Mouse (Mus musculus) cerebellum, adult 2 months (tissue): ENCODE results near the gene Agrp. TPM values are rescaled to one million over a fixed set of nuclear protein-coding genes. Genes with fewer than 3 reads are reported as not detected.
"Not testable (repeated sequence)": the region's sequence is repeated elsewhere in the genome, so short reads cannot be mapped to it uniquely, and the experiment has no call there.

Experiments
- DNase-seq, 2 experiments: peaks; one replicate each; pipeline ENCODE4 v3.0.0; 2021
- H3K27ac ChIP-seq: fragments of 200-500 bp; 2 replicates; pipeline ENCODE4 v1.5.1; 2012; ENCODE audit warnings: low read length, control low read depth, inconsistent platforms; ENCODE audit not compliant: insufficient read depth
- H3K27me3 ChIP-seq: fragments of 200-500 bp; 2 replicates; pipeline ENCODE4 v1.6.1; 2012; ENCODE audit warnings: inconsistent platforms, mild to moderate bottlenecking, low read length, moderate library complexity; ENCODE audit not compliant: control insufficient read depth, insufficient read depth
- H3K4me1 ChIP-seq: fragments of 200-500 bp; 2 replicates; pipeline ENCODE4 v1.6.1; 2011; ENCODE audit warnings: low read length; ENCODE audit not compliant: control insufficient read depth, insufficient read depth
- H3K4me3 ChIP-seq: fragments of 200-500 bp; replicated peaks from 2 replicates; pipeline ENCODE3; 2011; ENCODE audit warnings: mild to moderate bottlenecking, low read depth, low read length, control low read depth; ENCODE audit not compliant: insufficient read depth
- CTCF ChIP-seq: fragments of 200-500 bp; IDR thresholded peaks from 2 replicates; pipeline ENCODE4 v1.5.1; 2011; ENCODE audit warnings: low read depth, mild to moderate bottlenecking, control low read depth, low read length, moderate library complexity, borderline replicate concordance; ENCODE audit not compliant: insufficient read depth
- POLR2A ChIP-seq: fragments of 200-500 bp; IDR thresholded peaks from 2 replicates; pipeline ENCODE4 v1.6.1; 2011; ENCODE audit warnings: low read length, control low read depth, borderline replicate concordance; ENCODE audit not compliant: insufficient read depth
- WGBS: fragments of 180-500 bp; shearing (Covaris S2); methylation state at CpG from one replicate; pipeline ENCODE4 v1.1.7; 2018; 5-methylcytosine and 5-hydroxymethylcytosine counted together
- polyA plus RNA-seq: library from polyadenylated mRNA; depleted of rRNA; stranded (reverse); fragments of >200 nt; gene quantifications from 2 replicates; pipeline ENCODE4 v1.2.3, GENCODE M21; 2012

The Agrp gene
- polyA plus RNA-seq, 1 experiment = 0.36 TPM

- Histone ChIP-seq H3K27ac (peak overlapping the region; percentile 96), H3K4me3 (peak overlapping the region; percentile 81), H3K4me1 (peaks cover 5% of the 10 kb centered on the region; the same call in 1 of the 2 replicates), H3K27me3 (no peaks in the 10 kb centered on the region)
- peak; percentile 61 to 68 for DNase-seq
- 1% methylated on average over 37 of the region's 39 CpGs for WGBS
- TF ChIP-seq POLR2A (no peak), CTCF (no peak)
Observed at GRCm38 (mm10) chr8:105605491-105606188, 31.6 kb downstream of the Agrp start.

- 1% methylated on average over 41 of the region's 42 CpGs for WGBS
- Histone ChIP-seq H3K27me3 (no peaks in the 10 kb centered on the region), H3K4me1 (peaks cover 5% of the 10 kb centered on the region; the same call in 1 of the 2 replicates), H3K4me3 (peak within 1 kb of the TSS; percentile 81), H3K27ac (peak within 1 kb of the TSS; percentile 96)
- peak; percentile 75 to 81 for DNase-seq
- peak; percentile 71 for TF ChIP-seq POLR2A
- TF ChIP-seq CTCF = peak; percentile 58
Observed at GRCm38 (mm10) chr8:105604804-105605381, 32.3 kb downstream of the Agrp start, which contains the start of gene Ripor1. TSS of gene Ripor1 (plus strand) at chr8:105605255.

GRCm38 (mm10) chr8:105602540-105602939, 34.7 kb downstream of the Agrp start:
- WGBS = 84% methylated on average over 3 of the region's 3 CpGs

GRCm38 (mm10) chr8:105601301-105601700, 35.9 kb downstream of the Agrp start:
- WGBS = 76% methylated on average over 5 of the region's 5 CpGs
- no peak overlapping the region for H3K27ac ChIP-seq
- DNase-seq = no peak
- no peaks in the 10 kb centered on the region for H3K27me3 ChIP-seq
- TF ChIP-seq CTCF (no peak), POLR2A (no peak)
- no peak overlapping the region for H3K4me3 ChIP-seq
- H3K4me1 ChIP-seq = peaks cover 3% of the 10 kb centered on the region; the same call in 1 of the 2 replicates

More at GRCm38 (mm10) chr8:105602540-105602939, 34.7 kb downstream of the Agrp start:
- not testable (repeated sequence) for H3K4me3 ChIP-seq, H3K27me3 ChIP-seq, DNase-seq, H3K4me1 ChIP-seq, H3K27ac ChIP-seq

- 92% methylated on average over 6 of the region's 6 CpGs for WGBS
- no peaks in the 10 kb centered on the region for H3K27me3 ChIP-seq
Observed at GRCm38 (mm10) chr8:105598777-105599176, 38.4 kb downstream of the Agrp start.

GRCm38 (mm10) chr8:105596362-105597034, 40.7 kb downstream of the Agrp start:
- TF ChIP-seq POLR2A (no peak), CTCF (peak; percentile 85)
- Histone ChIP-seq H3K4me3 (peak overlapping the region; percentile 3), H3K4me1 (peaks cover 3% of the 10 kb centered on the region; the same call in 1 of the 2 replicates), H3K27ac (no peak overlapping the region), H3K27me3 (no peaks in the 10 kb centered on the region)
- 5% methylated on average over 14 of the region's 14 CpGs for WGBS
- peak; percentile 51 to 73 for DNase-seq

More at GRCm38 (mm10) chr8:105598777-105599176, 38.4 kb downstream of the Agrp start:
- H3K4me3 ChIP-seq = no peak overlapping the region
- H3K27ac ChIP-seq = no peak overlapping the region
- no peak for TF ChIP-seq POLR2A
- no peak for TF ChIP-seq CTCF
- peaks cover 3% of the 10 kb centered on the region; the same call in 1 of the 2 replicates for H3K4me1 ChIP-seq
- DNase-seq = no peak

GRCm38 (mm10) chr8:105594451-105595242, 42.5 kb downstream of the Agrp start:
- H3K4me3 ChIP-seq = no peak overlapping the region
- DNase-seq = no peak
- peaks cover 3% of the 10 kb centered on the region; the same call in 1 of the 2 replicates for H3K4me1 ChIP-seq
- no peak overlapping the region for H3K27ac ChIP-seq
- TF ChIP-seq CTCF (no peak), POLR2A (no peak)
- H3K27me3 ChIP-seq = no peaks in the 10 kb centered on the region
- WGBS = 90% methylated on average over 18 of the region's 18 CpGs
